Mouse (Mus musculus): ENCODE measurements at regions not wholly inside any gene's neighbourhood (a gene's known extent, or its start where the extent isn't known, plus 50 kb on each side); places are given as distances from the start of the nearest gene placed in this dataset.

- DNase-seq (ENCODE audit: low read depth) = peak; percentile 93
Observed at GRCm38 (mm10) chr16:31598409-31598988, 64.7 kb upstream of the Dlg1 start.

DNA sequence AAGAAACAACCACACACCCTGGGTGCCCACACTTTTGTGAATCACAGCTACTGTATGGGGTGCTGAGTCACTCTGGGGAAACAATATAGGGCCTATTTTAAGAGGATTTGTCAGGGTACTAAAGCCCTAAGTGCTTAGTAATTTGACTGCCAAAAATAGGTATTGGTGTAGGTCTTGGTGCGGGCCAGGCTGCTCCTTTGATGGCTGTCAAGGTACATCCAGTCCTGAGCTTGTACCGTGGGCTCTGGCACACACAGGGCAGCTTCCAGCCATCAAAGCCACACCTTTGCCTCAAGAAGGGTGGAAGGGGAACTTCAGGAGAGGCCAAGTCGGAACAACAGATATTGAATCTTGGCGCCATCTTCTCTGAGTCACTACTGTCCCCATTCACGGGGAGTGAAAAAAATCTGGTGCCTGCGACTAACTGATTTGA, 64.2 kb upstream of the Dlg1 start:
- no peak for DNase-seq (ENCODE audit: low read depth)

- no peak for DNase-seq (ENCODE audit: low read depth)
Observed at GRCm38 (mm10) chr16:31601278-31601677, 62.0 kb upstream of the Dlg1 start.

DNA sequence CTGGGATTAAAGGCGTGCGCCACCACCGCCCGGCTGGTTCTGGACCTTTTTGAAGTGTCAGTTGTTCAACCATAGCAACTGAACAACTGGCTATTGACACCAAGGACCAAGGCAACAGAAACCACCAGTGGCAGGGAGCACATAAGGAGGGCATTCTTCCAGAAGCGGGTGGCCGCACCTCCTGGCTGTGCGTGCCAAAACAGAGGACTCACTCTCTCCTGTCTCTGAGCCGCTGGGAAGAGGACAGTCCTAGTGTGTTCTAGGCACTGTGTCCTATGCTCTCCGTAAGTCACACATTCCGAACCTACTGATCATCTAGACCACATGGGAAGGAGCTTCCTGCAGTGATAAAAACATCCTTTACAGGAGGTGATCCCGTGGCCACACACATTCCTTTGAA, 60.1 kb upstream of the Dlg1 start:
- no peak for DNase-seq (ENCODE audit: low read depth)

- DNase-seq (ENCODE audit: low read depth) = no peak
Observed at GRCm38 (mm10) chr16:31606389-31607177, 56.7 kb upstream of the Dlg1 start.

DNA sequence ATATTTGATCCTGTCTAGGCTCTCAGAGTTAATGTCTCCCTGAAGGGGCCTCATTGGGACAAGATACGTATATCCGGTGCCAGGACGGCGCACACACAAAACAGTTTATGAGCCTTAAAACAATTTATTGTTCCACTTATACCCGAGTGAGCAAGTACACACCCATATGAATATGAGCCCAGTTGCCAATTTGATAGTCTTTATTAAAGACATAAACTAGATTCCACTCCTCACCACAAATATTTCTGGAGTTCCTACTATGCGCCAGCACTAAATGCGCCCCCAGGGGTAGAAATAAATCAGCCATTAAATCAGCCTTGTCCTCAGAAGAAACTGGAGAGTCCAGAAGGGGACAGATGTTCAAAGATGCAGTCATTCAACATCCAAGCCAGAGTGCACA, 54.3 kb upstream of the Dlg1 start:
- peak; percentile 57 for DNase-seq (ENCODE audit: low read depth)

DNA sequence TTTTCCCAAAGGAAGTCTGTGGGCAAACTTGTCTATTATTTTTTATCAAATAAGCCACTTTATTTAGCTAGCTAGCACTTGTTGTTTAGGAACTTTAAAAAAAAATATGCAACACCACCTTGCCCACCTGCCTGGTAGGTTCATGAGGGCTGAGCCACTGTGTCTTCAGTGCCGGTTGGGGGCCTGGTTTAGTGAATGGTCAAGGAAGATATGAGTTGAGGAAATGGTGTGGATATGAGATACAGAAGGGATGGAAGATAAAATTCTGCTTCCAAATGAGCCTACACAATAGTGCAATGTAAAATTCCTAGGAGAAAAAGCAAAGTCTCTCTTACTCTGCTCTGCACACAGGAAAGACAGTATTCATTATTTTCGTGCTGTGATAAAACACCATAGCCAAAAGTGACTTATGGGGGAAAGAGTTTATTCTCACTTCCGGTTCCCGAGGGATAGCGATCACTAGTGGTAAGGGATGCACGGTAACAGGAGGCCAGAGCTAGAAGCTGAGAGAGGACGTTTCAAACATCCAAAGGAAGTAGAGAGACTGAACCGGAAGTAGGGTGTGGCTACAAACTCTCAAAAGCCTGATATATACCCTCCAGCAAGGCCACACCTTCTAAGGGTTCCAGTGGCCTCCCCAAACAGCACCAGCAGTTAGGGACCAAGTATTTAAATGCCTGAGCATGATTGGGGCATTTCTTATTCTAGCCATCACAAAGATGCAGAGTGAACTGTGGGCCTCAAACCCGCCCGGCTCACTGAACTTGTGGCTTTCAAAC, 53.7 kb upstream of the Dlg1 start:
- DNase-seq (ENCODE audit: low read depth) = no peak

All from NIH3T3 (cell line).